Mouse (Mus musculus): ENCODE data around the gene Foxa1. TPM values are rescaled to one million over a fixed set of nuclear protein-coding genes. Genes with fewer than 3 reads are reported as not detected.

The Foxa1 gene
- polyA plus RNA-seq, 1 experiment from 2014 or later, result 3.4 TPM

- Histone ChIP-seq H3K4me1 (replicated peaks; ENCODE audit: control insufficient read depth, insufficient read depth, low read length) (peaks cover 7% of the 10 kb centered on the region; the same call in 1 of the 2 replicates), H3K4me2 (peak overlapping the region; percentile 27), H3K27me3 (replicated peaks; ENCODE audit: control insufficient read depth, insufficient read depth, low read length) (peaks cover 100% of the 10 kb centered on the region), H3K4me3 (ENCODE audit: low read depth, low read length) (0 out of 2 replicates have a peak overlapping the region, but pooled peaks have one; percentile 12), H3K9me3 (ENCODE audit: control insufficient read depth, low read length) (no peaks in the 10 kb centered on the region), H3K9ac (ENCODE audit: low read depth, low read length) (no peak overlapping the region), H3K36me3 (ENCODE audit: control insufficient read depth, insufficient read depth, low read length) (no peaks in the 10 kb centered on the region), H3K27ac (ENCODE audit: low read depth, low read length) (no peak overlapping the region)
- WGBS, result 4% methylated on average over 31 of the region's 31 CpGs
- DNase-seq (ENCODE audit: low spot score), result peak; percentile 44
- ATAC-seq (replicated peaks; ENCODE audit: low FRiP score), result no peak
Observed at GRCm38 (mm10) chr12:57550181-57550808, 3.6 kb upstream of the Foxa1 start.

DNA sequence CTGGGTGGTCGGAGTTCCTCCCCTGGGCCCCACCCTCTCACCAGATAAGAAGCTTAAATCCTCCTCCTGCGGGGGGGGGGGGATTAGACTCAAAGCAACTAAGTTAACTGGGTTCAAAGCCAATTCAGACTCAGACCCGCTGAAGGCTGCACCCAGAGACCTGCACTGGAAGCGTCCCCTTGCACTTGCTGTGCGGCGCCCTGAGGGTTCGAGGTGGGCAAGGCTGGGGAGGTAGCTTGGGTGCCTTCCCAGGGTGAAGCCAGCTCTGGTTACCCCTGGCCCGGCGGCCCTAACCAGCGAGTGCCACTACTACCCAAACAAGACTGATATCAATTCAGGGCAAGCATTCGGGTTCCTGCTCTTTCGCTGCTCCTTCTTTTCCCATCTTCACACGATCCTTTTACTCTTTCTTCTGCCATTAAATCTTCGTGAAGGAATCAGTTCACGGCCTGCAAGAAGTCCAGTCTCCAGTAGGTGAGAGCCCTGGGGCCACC lies 3.0 kb upstream of the Foxa1 start:
- no peak overlapping the region for H3K9ac ChIP-seq (ENCODE audit: low read depth, low read length)
- WGBS, result 4% methylated on average over 15 of the region's 15 CpGs
- 0 out of 2 replicates have a peak overlapping the region, but pooled peaks have one; percentile 12 for H3K4me3 ChIP-seq (ENCODE audit: low read depth, low read length)
- no peak overlapping the region for H3K27ac ChIP-seq (ENCODE audit: low read depth, low read length)
- H3K36me3 ChIP-seq (ENCODE audit: control insufficient read depth, insufficient read depth, low read length), result no peaks in the 10 kb centered on the region
- no peak for DNase-seq (ENCODE audit: low spot score)
- H3K27me3 ChIP-seq (replicated peaks; ENCODE audit: control insufficient read depth, insufficient read depth, low read length), result peaks cover 99% of the 10 kb centered on the region
- H3K4me2 ChIP-seq, result peak overlapping the region; percentile 27
- no peaks in the 10 kb centered on the region for H3K9me3 ChIP-seq (ENCODE audit: control insufficient read depth, low read length)
- peaks cover 7% of the 10 kb centered on the region; the same call in 1 of the 2 replicates for H3K4me1 ChIP-seq (replicated peaks; ENCODE audit: control insufficient read depth, insufficient read depth, low read length)
- no peak for ATAC-seq (replicated peaks; ENCODE audit: low FRiP score)

GRCm38 (mm10) chr12:57548981-57549666 lies 2.4 kb upstream of the Foxa1 start:
- ATAC-seq (replicated peaks; ENCODE audit: low FRiP score) (no peak), DNase-seq (ENCODE audit: low spot score) (peak; percentile 38)
- peak overlapping the region; percentile 27 for H3K4me2 ChIP-seq
- no peak overlapping the region for H3K9ac ChIP-seq (ENCODE audit: low read depth, low read length)
- peaks cover 7% of the 10 kb centered on the region; the same call in 1 of the 2 replicates for H3K4me1 ChIP-seq (replicated peaks; ENCODE audit: control insufficient read depth, insufficient read depth, low read length)
- H3K27me3 ChIP-seq (replicated peaks; ENCODE audit: control insufficient read depth, insufficient read depth, low read length), result peaks cover 99% of the 10 kb centered on the region
- no peak overlapping the region for H3K27ac ChIP-seq (ENCODE audit: low read depth, low read length)
- WGBS, result 4% methylated on average over 25 of the region's 25 CpGs
- H3K9me3 ChIP-seq (ENCODE audit: control insufficient read depth, low read length), result no peaks in the 10 kb centered on the region
- H3K4me3 ChIP-seq (ENCODE audit: low read depth, low read length), result no peak overlapping the region
- H3K36me3 ChIP-seq (ENCODE audit: control insufficient read depth, insufficient read depth, low read length), result no peaks in the 10 kb centered on the region

- DNase-seq (ENCODE audit: low spot score), result peak; percentile 39
- ATAC-seq (replicated peaks; ENCODE audit: low FRiP score), result no peak
- Histone ChIP-seq H3K9me3 (ENCODE audit: control insufficient read depth, low read length) (no peaks in the 10 kb centered on the region), H3K9ac (ENCODE audit: low read depth, low read length) (no peak overlapping the region), H3K4me2 (peak overlapping the region; percentile 13; the same call in 1 of the 2 replicates), H3K27me3 (replicated peaks; ENCODE audit: control insufficient read depth, insufficient read depth, low read length) (peaks cover 99% of the 10 kb centered on the region), H3K27ac (ENCODE audit: low read depth, low read length) (no peak overlapping the region), H3K36me3 (ENCODE audit: control insufficient read depth, insufficient read depth, low read length) (no peaks in the 10 kb centered on the region), H3K4me1 (replicated peaks; ENCODE audit: control insufficient read depth, insufficient read depth, low read length) (peaks cover 7% of the 10 kb centered on the region; the same call in 1 of the 2 replicates), H3K4me3 (ENCODE audit: low read depth, low read length) (no peak overlapping the region)
- WGBS, result 3% methylated on average over 20 of the region's 20 CpGs
Observed at GRCm38 (mm10) chr12:57548352-57548980, 1.8 kb upstream of the Foxa1 start.

DNA sequence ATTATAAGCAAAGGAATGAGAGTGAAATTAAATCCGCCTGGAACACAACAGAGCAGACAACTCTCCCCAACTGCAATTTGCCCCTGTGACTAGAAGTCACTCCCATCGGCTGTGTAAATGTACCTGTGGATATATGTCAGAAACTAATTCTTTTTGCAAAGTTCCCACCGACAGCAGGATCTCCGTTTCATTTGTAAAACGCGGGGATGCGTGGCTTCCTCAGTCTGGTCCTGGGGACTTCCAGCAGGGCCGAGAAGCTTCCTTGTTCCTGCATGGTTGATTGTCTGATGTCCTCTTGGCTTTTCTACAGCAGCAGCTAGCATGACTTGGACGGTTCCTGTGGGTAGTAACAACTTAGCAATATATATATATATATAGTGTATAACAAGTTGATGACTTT lies 1.2 kb upstream of the Foxa1 start:
- no peak overlapping the region for H3K4me2 ChIP-seq

DNA sequence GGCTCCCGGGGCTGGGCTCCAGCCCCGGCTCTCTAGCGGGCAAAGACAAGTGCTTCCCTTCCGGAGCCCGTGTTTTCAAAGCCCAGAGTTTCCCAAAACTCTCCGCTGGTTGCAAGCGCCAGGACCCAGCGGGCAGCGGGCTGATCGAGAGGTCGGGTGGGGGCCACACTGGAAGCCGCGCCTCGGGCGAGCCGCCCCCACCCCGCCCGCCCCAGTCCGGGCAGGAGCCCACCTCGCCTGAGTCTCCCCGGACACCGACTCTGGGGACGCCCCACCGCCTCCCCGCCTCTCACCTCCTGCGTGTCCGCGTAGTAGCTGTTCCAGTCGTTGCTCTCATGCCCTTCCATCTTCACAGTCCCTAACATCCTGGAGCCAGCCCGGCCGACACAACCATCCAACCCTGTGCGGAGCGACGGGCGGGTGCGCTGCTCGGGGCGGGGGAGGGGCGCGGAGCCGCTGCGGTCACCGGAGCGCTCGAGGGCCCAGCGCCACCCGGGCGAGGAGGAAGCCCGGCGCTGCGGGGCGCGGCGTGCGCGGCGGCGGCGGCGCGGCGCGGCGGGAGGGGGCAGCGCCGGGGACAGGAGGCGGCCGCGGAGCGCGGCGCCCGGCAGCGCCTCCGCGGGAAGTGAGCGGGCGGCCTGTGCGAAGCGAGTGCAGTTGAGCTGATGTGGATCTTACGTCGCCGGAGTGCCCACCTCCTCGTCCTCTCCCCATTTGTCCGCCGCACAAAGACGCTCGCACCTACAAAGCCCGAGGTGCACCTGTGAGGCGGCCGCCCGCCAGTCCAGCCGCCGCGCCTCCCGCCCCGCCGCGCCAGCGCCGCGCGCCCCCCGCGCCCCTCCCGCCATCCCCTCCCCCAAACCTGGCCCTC lies 1.1 kb downstream of the Foxa1 start:
- 1% methylated on average over 97 of the region's 106 CpGs for WGBS
- ATAC-seq (replicated peaks; ENCODE audit: low FRiP score), result peak; percentile 57

More for the DNA sequence above, 1.2 kb upstream of the Foxa1 start:
- DNase-seq (ENCODE audit: low spot score) (no peak), ATAC-seq (replicated peaks; ENCODE audit: low FRiP score) (no peak)
- Histone ChIP-seq H3K4me3 (ENCODE audit: low read depth, low read length) (no peak overlapping the region), H3K4me1 (replicated peaks; ENCODE audit: control insufficient read depth, insufficient read depth, low read length) (peaks cover 7% of the 10 kb centered on the region; the same call in 1 of the 2 replicates), H3K9ac (ENCODE audit: low read depth, low read length) (no peak overlapping the region), H3K9me3 (ENCODE audit: control insufficient read depth, low read length) (no peaks in the 10 kb centered on the region), H3K36me3 (ENCODE audit: control insufficient read depth, insufficient read depth, low read length) (no peaks in the 10 kb centered on the region), H3K27me3 (replicated peaks; ENCODE audit: control insufficient read depth, insufficient read depth, low read length) (peaks cover 99% of the 10 kb centered on the region), H3K27ac (ENCODE audit: low read depth, low read length) (no peak overlapping the region)
- WGBS, result 13% methylated on average over 9 of the region's 9 CpGs

GRCm38 (mm10) chr12:57544641-57545370 lies 1.9 kb downstream of the Foxa1 start:
- H3K4me2 ChIP-seq, result peak overlapping the region; percentile 87
- WGBS, result 3% methylated on average over 31 of the region's 31 CpGs
- ATAC-seq (replicated peaks; ENCODE audit: low FRiP score) (no peak), DNase-seq (ENCODE audit: low spot score) (peak; percentile 66)
- H3K9me3 ChIP-seq (ENCODE audit: control insufficient read depth, low read length), result no peaks in the 10 kb centered on the region
- H3K27me3 ChIP-seq (replicated peaks; ENCODE audit: control insufficient read depth, insufficient read depth, low read length), result peaks cover 95% of the 10 kb centered on the region
- H3K4me1 ChIP-seq (replicated peaks; ENCODE audit: control insufficient read depth, insufficient read depth, low read length), result peaks cover 12% of the 10 kb centered on the region
- peak overlapping the region; percentile 63 for H3K4me3 ChIP-seq (ENCODE audit: low read depth, low read length)
- peak overlapping the region; percentile 74 for H3K27ac ChIP-seq (ENCODE audit: low read depth, low read length)
- H3K36me3 ChIP-seq (ENCODE audit: control insufficient read depth, insufficient read depth, low read length), result no peaks in the 10 kb centered on the region
- H3K9ac ChIP-seq (ENCODE audit: low read depth, low read length), result peak overlapping the region; percentile 49

More for the DNA sequence above, 1.1 kb downstream of the Foxa1 start:
- peak overlapping the region; percentile 49 for H3K9ac ChIP-seq (ENCODE audit: low read depth, low read length)
- H3K4me2 ChIP-seq, result peak overlapping the region; percentile 87
- no peaks in the 10 kb centered on the region for H3K36me3 ChIP-seq (ENCODE audit: control insufficient read depth, insufficient read depth, low read length)
- peak overlapping the region; percentile 74 for H3K27ac ChIP-seq (ENCODE audit: low read depth, low read length)
- H3K9me3 ChIP-seq (ENCODE audit: control insufficient read depth, low read length), result no peaks in the 10 kb centered on the region
- H3K4me1 ChIP-seq (replicated peaks; ENCODE audit: control insufficient read depth, insufficient read depth, low read length), result peaks cover 12% of the 10 kb centered on the region
- peak; percentile 67 for DNase-seq (ENCODE audit: low spot score)
- H3K4me3 ChIP-seq (ENCODE audit: low read depth, low read length), result peak overlapping the region; percentile 63
- H3K27me3 ChIP-seq (replicated peaks; ENCODE audit: control insufficient read depth, insufficient read depth, low read length), result peaks cover 99% of the 10 kb centered on the region
